Mouse (Mus musculus): ENCODE measurements around the gene Galr3. TPM values are rescaled to one million over a fixed set of nuclear protein-coding genes. Genes with fewer than 3 reads are reported as not detected.
"Not testable (repeated sequence)": the region's sequence is repeated elsewhere in the genome, so short reads cannot be mapped to it uniquely, and the experiment has no call there.

Gene Galr3
- polyA plus RNA-seq, 1 experiment from 2014 or later = not detected

DNA sequence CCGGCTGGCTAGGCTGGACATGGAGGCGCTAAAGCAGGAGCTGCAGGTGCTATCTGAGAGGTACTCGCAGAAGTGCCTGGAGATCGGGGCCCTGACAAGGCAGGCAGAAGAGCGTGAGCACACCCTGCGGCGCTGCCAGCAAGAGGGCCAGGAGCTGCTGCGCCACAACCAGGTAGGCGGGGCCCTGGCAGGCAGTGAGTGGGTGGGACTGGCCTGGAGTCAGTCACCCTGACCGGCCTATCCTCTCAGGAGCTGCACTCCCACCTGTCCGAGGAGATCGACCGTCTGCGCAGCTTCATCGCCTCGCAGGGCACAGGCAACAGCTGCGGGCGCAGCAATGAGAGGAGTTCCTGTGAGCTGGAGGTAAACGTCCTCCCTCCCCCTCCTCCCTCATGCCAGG is 39.6 kb upstream of the Galr3 start:
- Histone ChIP-seq H3K9ac (ENCODE audit: low read length) (no peak overlapping the region), H3K27me3 (ENCODE audit: control insufficient read depth, insufficient read depth, low read length) (no peaks in the 10 kb centered on the region), H3K9me3 (ENCODE audit: control insufficient read depth, low read length) (no peaks in the 10 kb centered on the region), H3K4me1 (ENCODE audit: control insufficient read depth, insufficient read depth, low read length) (no peaks in the 10 kb centered on the region), H3K27ac (ENCODE audit: low read depth, low read length) (no peak overlapping the region), H3K36me3 (ENCODE audit: control insufficient read depth, insufficient read depth, low read length) (peaks cover 17% of the 10 kb centered on the region), H3K4me2 (no peak overlapping the region), H3K4me3 (ENCODE audit: low read depth, low read length) (no peak overlapping the region)
- 55% methylated on average over 19 of the region's 19 CpGs for WGBS
- ATAC-seq (ENCODE audit: low FRiP score) (no peak), DNase-seq (ENCODE audit: low spot score, missing footprints) (no peak)

DNA sequence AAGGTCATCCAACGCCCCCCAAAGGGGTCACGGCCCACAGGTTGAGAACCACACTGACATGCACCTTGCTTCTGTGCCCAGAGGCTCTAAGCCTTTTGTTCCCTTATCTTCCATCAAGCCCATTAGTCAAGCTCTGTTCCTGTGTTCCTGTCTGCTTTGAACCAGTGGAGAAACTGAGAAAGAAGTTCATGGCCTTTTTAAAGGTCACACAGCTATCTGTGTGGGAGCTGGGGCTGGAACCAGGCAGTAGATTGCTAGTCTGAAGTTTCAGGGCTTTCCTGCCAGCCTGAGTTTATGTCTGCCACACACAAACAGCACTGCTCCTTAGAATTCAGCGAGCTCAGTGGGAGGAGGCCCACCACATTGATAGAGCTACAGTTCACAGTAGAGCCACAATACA is 38.6 kb upstream of the Galr3 start:
- 90% methylated on average over 3 of the region's 3 CpGs for WGBS
- no peak overlapping the region for H3K27ac ChIP-seq (ENCODE audit: low read depth, low read length)
- ATAC-seq (ENCODE audit: low FRiP score) = no peak

DNA sequence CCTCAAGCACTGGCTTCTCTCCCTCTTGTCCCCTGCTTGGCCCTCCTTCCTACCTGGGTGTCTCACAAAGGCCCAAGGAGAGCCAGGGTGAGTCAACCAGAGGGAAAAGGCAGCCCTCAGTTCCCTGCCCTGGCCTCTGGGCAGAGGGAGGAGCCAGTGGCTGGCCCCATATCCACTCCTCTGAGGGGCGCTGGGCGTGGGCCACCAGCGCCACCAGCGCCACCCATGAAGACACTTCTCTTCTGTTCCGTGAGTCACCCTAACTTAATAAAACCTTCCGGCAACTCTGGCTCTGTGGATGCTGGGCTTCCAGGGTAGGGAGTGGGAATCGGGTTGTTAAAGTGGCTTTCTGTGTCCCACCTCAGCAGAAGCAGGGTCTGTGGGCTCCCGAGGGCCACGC is 36.1 kb upstream of the Galr3 start:
- H3K36me3 ChIP-seq (ENCODE audit: control insufficient read depth, insufficient read depth, low read length) = peaks cover 17% of the 10 kb centered on the region
- WGBS = 91% methylated on average over 9 of the region's 9 CpGs
- no peaks in the 10 kb centered on the region for H3K4me1 ChIP-seq (ENCODE audit: control insufficient read depth, insufficient read depth, low read length)
- H3K9me3 ChIP-seq (ENCODE audit: control insufficient read depth, low read length) = no peaks in the 10 kb centered on the region
- H3K9ac ChIP-seq (ENCODE audit: low read length) = no peak overlapping the region
- no peak for ATAC-seq (ENCODE audit: low FRiP score)
- no peak overlapping the region for H3K4me2 ChIP-seq
- no peak for DNase-seq (ENCODE audit: low spot score, missing footprints)
- no peak overlapping the region for H3K4me3 ChIP-seq (ENCODE audit: low read depth, low read length)
- H3K27me3 ChIP-seq (ENCODE audit: control insufficient read depth, insufficient read depth, low read length) = no peaks in the 10 kb centered on the region
- H3K27ac ChIP-seq (ENCODE audit: low read depth, low read length) = no peak overlapping the region

More for the DNA sequence above, 38.6 kb upstream of the Galr3 start:
- Histone ChIP-seq H3K4me1 (ENCODE audit: control insufficient read depth, insufficient read depth, low read length) (no peaks in the 10 kb centered on the region), H3K27me3 (ENCODE audit: control insufficient read depth, insufficient read depth, low read length) (no peaks in the 10 kb centered on the region), H3K36me3 (ENCODE audit: control insufficient read depth, insufficient read depth, low read length) (peaks cover 17% of the 10 kb centered on the region), H3K4me3 (ENCODE audit: low read depth, low read length) (no peak overlapping the region), H3K9ac (ENCODE audit: low read length) (no peak overlapping the region), H3K4me2 (no peak overlapping the region), H3K9me3 (ENCODE audit: control insufficient read depth, low read length) (no peaks in the 10 kb centered on the region)
- no peak for DNase-seq (ENCODE audit: low spot score, missing footprints)

DNA sequence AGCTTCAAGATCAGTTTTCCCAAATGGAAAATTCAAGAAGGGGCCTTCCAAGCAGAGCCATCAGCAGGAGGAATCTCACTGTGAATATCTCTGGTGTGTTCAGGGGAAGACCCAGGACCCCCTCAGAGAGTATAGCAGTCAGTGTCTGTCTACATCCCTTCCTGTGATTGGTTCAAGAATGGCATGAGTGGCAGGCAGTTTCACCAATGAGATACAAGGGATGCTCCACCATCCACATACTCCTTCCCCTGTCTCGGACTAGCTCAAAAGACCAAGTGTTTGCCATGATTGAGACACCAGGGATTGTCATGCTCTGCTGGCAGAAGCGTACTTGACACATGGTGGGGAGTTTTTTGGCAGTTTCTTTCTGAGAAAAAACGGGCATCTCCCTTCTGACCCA is 35.0 kb upstream of the Galr3 start:
- H3K9me3 ChIP-seq (ENCODE audit: control insufficient read depth, low read length) = no peaks in the 10 kb centered on the region
- no peak overlapping the region for H3K9ac ChIP-seq (ENCODE audit: low read length)
- H3K36me3 ChIP-seq (ENCODE audit: control insufficient read depth, insufficient read depth, low read length) = peaks cover 17% of the 10 kb centered on the region
- H3K27me3 ChIP-seq (ENCODE audit: control insufficient read depth, insufficient read depth, low read length) = no peaks in the 10 kb centered on the region
- no peak overlapping the region for H3K4me2 ChIP-seq
- ATAC-seq (ENCODE audit: low FRiP score) = no peak
- DNase-seq (ENCODE audit: low spot score, missing footprints) = peak; percentile 87
- H3K4me3 ChIP-seq (ENCODE audit: low read depth, low read length) = no peak overlapping the region
- H3K27ac ChIP-seq (ENCODE audit: low read depth, low read length) = no peak overlapping the region
- 80% methylated on average over 3 of the region's 3 CpGs for WGBS
- peaks cover 2% of the 10 kb centered on the region; the same call in 1 of the 2 replicates for H3K4me1 ChIP-seq (ENCODE audit: control insufficient read depth, insufficient read depth, low read length)

DNA sequence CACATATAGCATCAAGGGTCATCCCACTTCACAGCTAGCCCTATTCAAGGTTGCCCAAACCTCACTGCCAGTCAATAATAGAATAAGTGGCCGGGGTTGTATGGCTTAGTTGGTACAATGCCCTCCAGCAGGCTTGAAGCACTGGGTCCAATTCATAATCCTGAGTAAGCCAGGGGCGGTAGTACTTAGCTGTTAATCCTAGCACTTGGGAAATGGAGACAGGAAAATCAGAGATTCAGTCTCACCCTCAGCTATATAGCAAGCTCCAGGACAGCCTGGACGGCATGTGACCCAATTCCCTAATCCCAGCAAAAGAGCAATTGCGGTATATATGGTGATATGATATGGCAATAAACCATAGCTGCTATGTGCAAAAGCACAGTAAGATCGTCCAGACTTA is 34.6 kb upstream of the Galr3 start:
- WGBS = 92% methylated on average over 5 of the region's 5 CpGs
- Histone ChIP-seq H3K9ac (ENCODE audit: low read length) (no peak overlapping the region), H3K27me3 (ENCODE audit: control insufficient read depth, insufficient read depth, low read length) (no peaks in the 10 kb centered on the region), H3K36me3 (ENCODE audit: control insufficient read depth, insufficient read depth, low read length) (peaks cover 17% of the 10 kb centered on the region), H3K27ac (ENCODE audit: low read depth, low read length) (no peak overlapping the region), H3K4me2 (no peak overlapping the region), H3K4me1 (ENCODE audit: control insufficient read depth, insufficient read depth, low read length) (peaks cover 2% of the 10 kb centered on the region; the same call in 1 of the 2 replicates), H3K9me3 (ENCODE audit: control insufficient read depth, low read length) (no peaks in the 10 kb centered on the region), H3K4me3 (ENCODE audit: low read depth, low read length) (no peak overlapping the region)
- no peak for DNase-seq (ENCODE audit: low spot score, missing footprints)
- ATAC-seq (ENCODE audit: low FRiP score) = no peak

DNA sequence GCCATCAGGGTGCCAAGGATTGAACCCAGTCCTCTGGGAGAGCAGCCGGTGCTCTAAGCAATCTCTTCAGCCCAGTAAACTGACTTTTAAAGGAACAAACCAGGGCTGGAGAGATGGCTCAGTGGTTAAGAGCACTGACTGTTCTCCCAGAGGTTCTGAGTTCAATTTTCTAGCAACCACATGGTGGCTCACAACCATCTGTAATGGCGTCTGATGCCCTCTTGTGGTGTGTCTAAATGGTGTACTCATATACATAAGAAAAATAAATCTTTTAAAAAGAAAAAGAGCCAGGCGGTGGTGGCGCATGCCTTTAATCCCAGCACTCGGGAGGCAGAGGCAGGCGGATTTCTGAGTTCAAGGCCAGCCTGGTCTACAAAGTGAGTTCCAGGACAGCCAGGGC is 33.8 kb upstream of the Galr3 start:
- H3K9ac ChIP-seq (ENCODE audit: low read length); H3K27ac ChIP-seq (ENCODE audit: low read depth, low read length); H3K4me1 ChIP-seq (ENCODE audit: control insufficient read depth, insufficient read depth, low read length); H3K4me3 ChIP-seq (ENCODE audit: low read depth, low read length); H3K9me3 ChIP-seq (ENCODE audit: control insufficient read depth, low read length); H3K27me3 ChIP-seq (ENCODE audit: control insufficient read depth, insufficient read depth, low read length); ATAC-seq (ENCODE audit: low FRiP score); H3K4me2 ChIP-seq; DNase-seq (ENCODE audit: low spot score, missing footprints): not testable (repeated sequence)
- 88% methylated on average over 6 of the region's 6 CpGs for WGBS
- peaks cover 17% of the 10 kb centered on the region for H3K36me3 ChIP-seq (ENCODE audit: control insufficient read depth, insufficient read depth, low read length)

DNA sequence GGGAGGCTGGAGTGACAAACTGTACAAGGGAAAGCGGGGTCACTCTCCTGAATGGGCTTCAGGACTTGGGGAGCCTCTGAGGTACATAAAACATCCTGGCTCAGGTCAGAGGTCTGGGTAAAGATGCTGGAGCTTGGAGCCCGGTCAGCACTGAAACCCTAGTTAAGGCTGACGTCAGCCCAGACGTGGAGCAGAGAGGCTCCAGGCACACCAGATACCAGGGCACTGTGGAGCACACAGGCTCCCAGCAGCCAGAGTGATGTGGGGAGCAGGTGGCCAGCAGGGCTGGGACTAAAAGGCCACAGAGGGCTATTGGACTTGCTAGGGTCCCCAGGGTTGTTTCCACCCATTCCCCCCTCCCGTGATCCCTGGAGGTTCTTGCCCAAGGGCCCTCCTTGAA is 32.0 kb upstream of the Galr3 start:
- no peak overlapping the region for H3K4me2 ChIP-seq
- 70% methylated on average over 5 of the region's 5 CpGs for WGBS
- H3K4me3 ChIP-seq (ENCODE audit: low read depth, low read length) = no peak overlapping the region
- H3K36me3 ChIP-seq (ENCODE audit: control insufficient read depth, insufficient read depth, low read length) = peaks cover 5% of the 10 kb centered on the region; the same call in 1 of the 2 replicates
- H3K9me3 ChIP-seq (ENCODE audit: control insufficient read depth, low read length) = no peaks in the 10 kb centered on the region
- H3K27ac ChIP-seq (ENCODE audit: low read depth, low read length) = no peak overlapping the region
- no peak overlapping the region for H3K9ac ChIP-seq (ENCODE audit: low read length)
- H3K27me3 ChIP-seq (ENCODE audit: control insufficient read depth, insufficient read depth, low read length) = no peaks in the 10 kb centered on the region
- no peak for ATAC-seq (ENCODE audit: low FRiP score)
- H3K4me1 ChIP-seq (ENCODE audit: control insufficient read depth, insufficient read depth, low read length) = peaks cover 2% of the 10 kb centered on the region; the same call in 1 of the 2 replicates
- DNase-seq (ENCODE audit: low spot score, missing footprints) = no peak

DNA sequence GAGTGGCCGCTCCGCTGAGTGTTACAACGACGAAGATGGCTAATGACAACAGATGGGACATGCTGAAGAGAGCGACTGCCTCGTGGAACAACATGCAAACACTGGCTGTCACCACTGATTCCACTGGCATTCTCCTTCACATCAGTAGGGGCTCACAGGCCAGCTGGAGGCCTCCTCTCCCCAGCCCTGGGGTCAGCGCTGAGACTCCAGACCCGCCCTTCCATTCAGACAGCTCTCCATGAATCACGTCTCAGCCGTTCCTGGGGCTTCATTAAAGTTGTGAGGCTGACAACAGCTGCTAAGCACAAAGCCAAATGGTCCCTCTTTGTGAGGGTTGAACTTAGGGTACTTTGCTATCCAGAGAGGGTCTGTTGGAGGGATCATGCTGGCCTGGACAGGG is 30.1 kb upstream of the Galr3 start:
- Histone ChIP-seq H3K27ac (ENCODE audit: low read depth, low read length) (no peak overlapping the region), H3K4me1 (ENCODE audit: control insufficient read depth, insufficient read depth, low read length) (peaks cover 2% of the 10 kb centered on the region; the same call in 1 of the 2 replicates), H3K4me3 (ENCODE audit: low read depth, low read length) (no peak overlapping the region), H3K4me2 (no peak overlapping the region), H3K9me3 (ENCODE audit: control insufficient read depth, low read length) (no peaks in the 10 kb centered on the region), H3K27me3 (ENCODE audit: control insufficient read depth, insufficient read depth, low read length) (no peaks in the 10 kb centered on the region), H3K9ac (ENCODE audit: low read length) (no peak overlapping the region), H3K36me3 (ENCODE audit: control insufficient read depth, insufficient read depth, low read length) (no peaks in the 10 kb centered on the region)
- WGBS = 59% methylated on average over 10 of the region's 10 CpGs
- DNase-seq (ENCODE audit: low spot score, missing footprints) (no peak), ATAC-seq (ENCODE audit: low FRiP score) (no peak)

DNA sequence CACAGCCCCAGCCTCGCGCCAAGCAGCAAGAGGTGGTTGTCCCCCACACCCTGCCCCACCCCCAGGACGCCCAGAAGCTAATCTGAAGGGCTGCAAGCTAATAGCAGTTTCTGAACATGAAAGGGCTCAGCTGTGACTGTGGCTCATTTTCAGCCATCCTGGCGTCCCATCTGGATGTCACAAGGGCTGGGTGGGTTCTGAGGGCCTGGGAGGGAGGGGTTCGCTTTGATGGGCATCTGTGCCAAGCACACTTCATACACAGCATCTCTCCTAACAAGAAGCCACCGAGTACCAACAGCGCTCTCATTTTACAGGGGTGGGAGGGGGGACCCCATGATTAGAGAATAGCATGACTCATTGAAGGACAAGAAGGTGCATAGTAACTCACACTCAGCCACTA is 28.3 kb upstream of the Galr3 start:
- Histone ChIP-seq H3K4me2 (no peak overlapping the region), H3K27me3 (ENCODE audit: control insufficient read depth, insufficient read depth, low read length) (no peaks in the 10 kb centered on the region), H3K4me3 (ENCODE audit: low read depth, low read length) (no peak overlapping the region), H3K4me1 (ENCODE audit: control insufficient read depth, insufficient read depth, low read length) (peaks cover 2% of the 10 kb centered on the region; the same call in 1 of the 2 replicates), H3K9ac (ENCODE audit: low read length) (no peak overlapping the region), H3K9me3 (ENCODE audit: control insufficient read depth, low read length) (no peaks in the 10 kb centered on the region), H3K27ac (ENCODE audit: low read depth, low read length) (no peak overlapping the region), H3K36me3 (ENCODE audit: control insufficient read depth, insufficient read depth, low read length) (no peaks in the 10 kb centered on the region)
- DNase-seq (ENCODE audit: low spot score, missing footprints) (no peak), ATAC-seq (ENCODE audit: low FRiP score) (no peak)
- WGBS = 77% methylated on average over 7 of the region's 7 CpGs

DNA sequence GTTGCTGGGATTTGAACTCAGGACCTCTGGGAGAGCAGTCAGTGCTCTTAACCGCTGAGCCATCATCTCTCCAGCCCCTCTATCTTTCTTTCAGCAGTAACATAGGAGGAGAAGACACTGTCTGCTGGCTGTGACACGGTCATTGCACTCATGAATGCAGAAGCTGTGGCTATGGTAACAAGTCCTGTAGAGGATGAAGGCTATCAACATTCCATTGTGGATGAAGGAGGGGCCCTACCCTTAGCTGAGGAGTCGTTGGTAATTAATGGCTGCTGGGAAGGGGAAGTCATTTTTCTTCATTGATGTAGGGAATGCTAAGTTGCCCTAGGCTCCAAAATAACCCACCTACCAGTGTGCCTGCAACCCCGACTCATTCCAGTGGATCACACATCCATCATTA is 23.5 kb upstream of the Galr3 start:
- WGBS = 47% methylated on average over 4 of the region's 4 CpGs
- ATAC-seq (ENCODE audit: low FRiP score) = no peak
- Histone ChIP-seq H3K27me3 (ENCODE audit: control insufficient read depth, insufficient read depth, low read length) (no peaks in the 10 kb centered on the region), H3K9ac (ENCODE audit: low read length) (no peak overlapping the region), H3K27ac (ENCODE audit: low read depth, low read length) (no peak overlapping the region), H3K4me3 (ENCODE audit: low read depth, low read length) (no peak overlapping the region), H3K9me3 (ENCODE audit: control insufficient read depth, low read length) (no peaks in the 10 kb centered on the region), H3K4me1 (ENCODE audit: control insufficient read depth, insufficient read depth, low read length) (no peaks in the 10 kb centered on the region), H3K4me2 (no peak overlapping the region), H3K36me3 (ENCODE audit: control insufficient read depth, insufficient read depth, low read length) (no peaks in the 10 kb centered on the region; the same call in 1 of the 2 replicates)
- no peak for DNase-seq (ENCODE audit: low spot score, missing footprints)

All from midbrain, embryonic 11.5 days (tissue).